Mouse (Mus musculus): Measurements from ENCODE around the gene Trem2. TPM values are rescaled to one million over a fixed set of nuclear protein-coding genes. Genes with fewer than 3 reads are reported as not detected.

The Trem2 gene
- polyA plus RNA-seq, 1 experiment = 0.04 TPM

- no peaks in the 10 kb centered on the region for H3K36me3 ChIP-seq (ENCODE audit: control insufficient read depth, insufficient read depth)
- no peak overlapping the region for H3ac ChIP-seq (ENCODE audit: control insufficient read depth, insufficient read length)
- H3K4me3 ChIP-seq = no peak overlapping the region
- no peaks in the 10 kb centered on the region for H3K79me2 ChIP-seq (ENCODE audit: control insufficient read depth, insufficient read depth)
- no peak for TF ChIP-seq MYOD1 (IDR thresholded peaks at IDR 0.05; ENCODE audit: control insufficient read depth in 1 of 3, insufficient read length in 2 of 3, low read depth in 2 of 3)
- TF ChIP-seq REST (IDR thresholded peaks at IDR 0.05; ENCODE audit: insufficient read depth, insufficient read length) = no peak
- TF ChIP-seq CEBPB (IDR thresholded peaks at IDR 0.05; ENCODE audit: insufficient read depth, poor library complexity, severe bottlenecking) = no peak
- no peak for TF ChIP-seq TCF3 (IDR thresholded peaks at IDR 0.05; ENCODE audit: insufficient read length, low read depth)
- no peak for TF ChIP-seq POLR2AphosphoS2 (IDR thresholded peaks at IDR 0.05; ENCODE audit: insufficient read length, low read depth)
- no peak for TF ChIP-seq SRF (IDR thresholded peaks at IDR 0.05; ENCODE audit: control insufficient read depth, insufficient read length, low read depth)
- no peak for TF ChIP-seq USF1 (IDR thresholded peaks at IDR 0.05; ENCODE audit: low read depth)
- no peak for TF ChIP-seq E2F4 (IDR thresholded peaks at IDR 0.05; ENCODE audit: insufficient read depth)
- TF ChIP-seq MAX (IDR thresholded peaks at IDR 0.05; ENCODE audit: low read depth) = no peak
- TF ChIP-seq MYOG (IDR thresholded peaks at IDR 0.05; ENCODE audit: control insufficient read depth in 1 of 3, insufficient read depth in 1 of 3, insufficient read length in 2 of 3, low read depth in 2 of 3) = no peak
- no peak for TF ChIP-seq POLR2A (IDR thresholded peaks at IDR 0.05; ENCODE audit: insufficient read length, low read depth)
- TF ChIP-seq TCF12 (IDR thresholded peaks at IDR 0.05; ENCODE audit: insufficient read depth, poor library complexity, severe bottlenecking) = no peak
- H3K27me3 ChIP-seq (ENCODE audit: control insufficient read depth, insufficient read depth, insufficient read length) = no peaks in the 10 kb centered on the region
- H3K4me2 ChIP-seq (ENCODE audit: low read depth) = no peak overlapping the region
These were observed 29.9 kb downstream of the Trem2 start for GRCm38 (mm10) chr17:48376102-48376501.

GRCm38 (mm10) chr17:48379050-48379449 lies 32.8 kb downstream of the Trem2 start:
- Histone ChIP-seq H3ac (ENCODE audit: control insufficient read depth, insufficient read length) (no peak overlapping the region), H3K4me3 (no peak overlapping the region), H3K4me2 (ENCODE audit: low read depth) (no peak overlapping the region), H3K27me3 (ENCODE audit: control insufficient read depth, insufficient read depth, insufficient read length) (no peaks in the 10 kb centered on the region), H3K79me2 (ENCODE audit: control insufficient read depth, insufficient read depth) (no peaks in the 10 kb centered on the region), H3K36me3 (ENCODE audit: control insufficient read depth, insufficient read depth) (no peaks in the 10 kb centered on the region)
- TF ChIP-seq USF1 (IDR thresholded peaks at IDR 0.05; ENCODE audit: low read depth) = no peak
- TF ChIP-seq REST (IDR thresholded peaks at IDR 0.05; ENCODE audit: insufficient read depth, insufficient read length) = no peak
- no peak for TF ChIP-seq TCF3 (IDR thresholded peaks at IDR 0.05; ENCODE audit: insufficient read length, low read depth)

- H3K36me3 ChIP-seq (ENCODE audit: control insufficient read depth, insufficient read depth) = peaks cover 19% of the 10 kb centered on the region
- no peaks in the 10 kb centered on the region for H3K27me3 ChIP-seq (ENCODE audit: control insufficient read depth, insufficient read depth, insufficient read length)
- H3ac ChIP-seq (ENCODE audit: control insufficient read depth, insufficient read length) = no peak overlapping the region
- TF ChIP-seq POLR2AphosphoS2 (IDR thresholded peaks at IDR 0.05; ENCODE audit: insufficient read length, low read depth) = peak; percentile 66
- no peak for TF ChIP-seq TCF3 (IDR thresholded peaks at IDR 0.05; ENCODE audit: insufficient read length, low read depth)
- no peaks in the 10 kb centered on the region for H3K79me2 ChIP-seq (ENCODE audit: control insufficient read depth, insufficient read depth)
- H3K4me2 ChIP-seq (ENCODE audit: low read depth) = no peak overlapping the region
- no peak overlapping the region for H3K4me3 ChIP-seq
These were observed 39.7 kb downstream of the Trem2 start for GRCm38 (mm10) chr17:48385786-48386461.

GRCm38 (mm10) chr17:48388666-48389065 lies 42.5 kb downstream of the Trem2 start:
- no peak overlapping the region for H3K4me3 ChIP-seq
- no peaks in the 10 kb centered on the region for H3K79me2 ChIP-seq (ENCODE audit: control insufficient read depth, insufficient read depth)
- H3K4me2 ChIP-seq (ENCODE audit: low read depth) = no peak overlapping the region
- H3ac ChIP-seq (ENCODE audit: control insufficient read depth, insufficient read length) = no peak overlapping the region
- no peaks in the 10 kb centered on the region for H3K27me3 ChIP-seq (ENCODE audit: control insufficient read depth, insufficient read depth, insufficient read length)
- H3K36me3 ChIP-seq (ENCODE audit: control insufficient read depth, insufficient read depth) = peaks cover 38% of the 10 kb centered on the region
- TF ChIP-seq CEBPB (IDR thresholded peaks at IDR 0.05; ENCODE audit: insufficient read depth, poor library complexity, severe bottlenecking) (no peak), TCF12 (IDR thresholded peaks at IDR 0.05; ENCODE audit: insufficient read depth, poor library complexity, severe bottlenecking) (no peak), POLR2A (IDR thresholded peaks at IDR 0.05; ENCODE audit: insufficient read length, low read depth) (no peak), TCF3 (IDR thresholded peaks at IDR 0.05; ENCODE audit: insufficient read length, low read depth) (no peak), MYOG (IDR thresholded peaks at IDR 0.05; ENCODE audit: control insufficient read depth in 1 of 3, insufficient read depth in 1 of 3, insufficient read length in 2 of 3, low read depth in 2 of 3) (no peak), REST (IDR thresholded peaks at IDR 0.05; ENCODE audit: insufficient read depth, insufficient read length) (no peak), USF1 (IDR thresholded peaks at IDR 0.05; ENCODE audit: low read depth) (no peak), MAX (IDR thresholded peaks at IDR 0.05; ENCODE audit: low read depth) (no peak), MYOD1 (IDR thresholded peaks at IDR 0.05; ENCODE audit: control insufficient read depth in 1 of 3, insufficient read length in 2 of 3, low read depth in 2 of 3) (no peak), E2F4 (IDR thresholded peaks at IDR 0.05; ENCODE audit: insufficient read depth) (no peak), SRF (IDR thresholded peaks at IDR 0.05; ENCODE audit: control insufficient read depth, insufficient read length, low read depth) (no peak), POLR2AphosphoS2 (IDR thresholded peaks at IDR 0.05; ENCODE audit: insufficient read length, low read depth) (no peak)

- H3K27me3 ChIP-seq (ENCODE audit: control insufficient read depth, insufficient read depth, insufficient read length) = no peaks in the 10 kb centered on the region
- TF ChIP-seq CEBPB (IDR thresholded peaks at IDR 0.05; ENCODE audit: insufficient read depth, poor library complexity, severe bottlenecking) (no peak), USF1 (IDR thresholded peaks at IDR 0.05; ENCODE audit: low read depth) (no peak), TCF3 (IDR thresholded peaks at IDR 0.05; ENCODE audit: insufficient read length, low read depth) (no peak), MAX (IDR thresholded peaks at IDR 0.05; ENCODE audit: low read depth) (no peak), POLR2AphosphoS2 (IDR thresholded peaks at IDR 0.05; ENCODE audit: insufficient read length, low read depth) (no peak), REST (IDR thresholded peaks at IDR 0.05; ENCODE audit: insufficient read depth, insufficient read length) (no peak), TCF12 (IDR thresholded peaks at IDR 0.05; ENCODE audit: insufficient read depth, poor library complexity, severe bottlenecking) (no peak), E2F4 (IDR thresholded peaks at IDR 0.05; ENCODE audit: insufficient read depth) (no peak), MYOD1 (IDR thresholded peaks at IDR 0.05; ENCODE audit: control insufficient read depth in 1 of 3, insufficient read length in 2 of 3, low read depth in 2 of 3) (no peak), SRF (IDR thresholded peaks at IDR 0.05; ENCODE audit: control insufficient read depth, insufficient read length, low read depth) (no peak)
- no peak overlapping the region for H3K4me3 ChIP-seq
- H3K79me2 ChIP-seq (ENCODE audit: control insufficient read depth, insufficient read depth) = no peaks in the 10 kb centered on the region
- H3K4me2 ChIP-seq (ENCODE audit: low read depth) = no peak overlapping the region
- no peak overlapping the region for H3ac ChIP-seq (ENCODE audit: control insufficient read depth, insufficient read length)
- H3K36me3 ChIP-seq (ENCODE audit: control insufficient read depth, insufficient read depth) = peaks cover 46% of the 10 kb centered on the region
These were observed 43.2 kb downstream of the Trem2 start for GRCm38 (mm10) chr17:48389442-48389841.

Data from myocyte (in vitro differentiated cells).